Mouse (Mus musculus): ENCODE data around the gene Terf2. TPM values are rescaled to one million over a fixed set of nuclear protein-coding genes. Genes with fewer than 3 reads are reported as not detected.

The Terf2 gene
- 34.8 TPM for polyA plus RNA-seq (2015; fragmentation: Illumina TruSeq; extraction: RNeasy Lipid Tissue Mini Kit (QIAGEN cat#74804); ENCODE audit: low read depth, low replicate concordance)

GRCm38 (mm10) chr8:107096366-107097036 lies at the start of gene Terf2:
Gene Terf2 (minus strand): TSS chr8:107096547.

GRCm38 (mm10) chr8:107065511-107066496 lies 30.5 kb downstream of the Terf2 start, which contains the start of gene Tmed6:
Gene Tmed6 (minus strand): TSS chr8:107065644.

GRCm38 (mm10) chr8:107056076-107056972 lies 40.0 kb downstream of the Terf2 start, which contains the start of the genes Cog8 and Nip7:
Gene Cog8 (minus strand): TSS chr8:107056689.
Gene Nip7 (plus strand): TSS chr8:107056877.

DNA sequence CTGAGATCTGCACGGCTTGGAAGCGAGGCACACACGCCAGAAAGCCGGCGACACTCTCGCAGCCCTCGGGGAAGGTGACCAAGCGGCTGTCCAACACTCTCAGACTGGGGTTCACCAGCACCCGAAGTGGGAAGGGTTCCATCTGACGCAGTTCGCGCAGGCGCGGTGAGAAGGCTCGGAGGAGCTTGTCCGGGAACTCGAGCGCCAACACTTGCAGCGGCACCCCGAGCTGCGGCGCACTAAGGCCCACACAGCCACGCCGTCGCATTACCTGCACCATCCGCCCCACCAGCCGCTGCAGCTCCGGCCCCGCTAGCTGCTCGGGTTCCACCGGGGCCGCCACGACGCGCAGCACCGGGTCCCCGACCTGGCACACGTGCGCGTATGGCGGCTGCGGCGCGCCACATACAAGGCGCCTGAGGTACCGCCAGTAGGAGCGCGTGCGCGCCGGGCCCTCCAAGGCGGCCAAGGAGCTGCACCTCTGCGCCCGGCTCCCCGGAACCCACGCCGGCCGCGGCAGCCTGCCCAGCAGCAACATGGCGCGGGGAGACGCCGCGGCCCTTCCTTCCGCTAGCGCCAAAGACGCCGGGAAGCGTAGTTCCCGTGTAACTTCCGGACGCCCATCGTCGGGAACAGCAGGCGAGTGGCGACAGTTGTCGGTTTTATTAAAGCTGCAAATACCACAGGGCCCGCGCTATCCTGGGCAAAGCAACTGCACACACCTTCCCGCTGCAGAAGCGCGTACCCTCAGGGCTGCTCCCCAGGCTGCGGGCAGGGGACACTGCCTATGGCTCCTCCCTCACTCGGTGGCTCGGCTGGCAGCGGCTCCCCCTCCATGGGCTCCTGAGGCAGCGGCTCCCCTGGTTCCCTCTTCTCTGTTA lies 48.0 kb downstream of the Terf2 start, which contains the start of gene Pdf:
Pdf (minus strand) TSS at position 554 of the 881 bp plus-strand sequence.

DNA sequence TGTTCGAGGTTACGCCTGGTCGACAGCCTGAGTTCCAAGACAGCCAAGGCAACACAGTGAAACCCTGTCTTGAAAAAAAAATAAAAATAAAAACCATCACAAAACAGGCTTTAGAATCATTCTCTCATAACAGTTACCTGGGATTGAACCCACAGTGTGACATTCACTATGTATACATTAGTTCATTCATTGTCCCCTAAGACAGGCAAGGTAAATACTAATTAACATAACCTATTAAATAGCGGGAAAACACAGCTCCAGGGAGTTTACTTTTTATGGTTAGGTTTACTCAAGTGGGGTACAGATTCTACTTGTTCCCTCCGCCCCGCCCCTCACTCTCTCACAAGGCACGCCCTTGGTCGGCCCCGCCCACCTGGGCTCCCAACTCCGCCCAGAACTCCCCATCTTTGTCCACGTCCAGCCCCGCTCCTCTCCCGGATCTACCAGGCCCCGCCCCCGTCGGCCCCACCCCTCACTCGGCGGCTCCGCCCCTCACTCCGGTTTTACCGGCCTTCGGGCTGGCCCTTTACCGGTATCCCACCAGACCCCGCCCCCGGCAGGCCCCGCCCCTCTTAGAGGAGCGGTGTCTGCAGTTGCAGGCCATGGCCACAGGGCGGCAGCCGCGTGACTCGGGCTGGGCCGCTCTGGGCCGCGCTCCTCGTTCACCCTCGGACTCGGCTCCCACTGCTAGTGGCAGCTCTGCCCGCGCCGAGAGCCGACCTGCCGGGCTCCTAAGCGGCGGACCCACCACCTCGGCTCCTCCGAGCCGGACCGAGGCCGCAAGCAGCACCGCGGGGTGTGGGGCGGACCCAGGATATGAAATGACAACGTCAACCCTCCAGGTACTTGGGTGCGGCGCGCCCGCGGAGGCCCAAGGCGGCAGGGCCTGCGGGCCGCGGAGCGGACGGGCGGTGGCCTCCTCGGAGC lies 65.4 kb downstream of the Terf2 start, which contains the start of gene Vps4a:
Vps4a (plus strand) TSS at position 573 of the 927 bp plus-strand sequence.

Other genes with a start within 250 kb of the Terf2 start
- gene Has3, start 226.3 kb downstream of the Terf2 start, polyA plus RNA-seq (2015; fragmentation: Illumina TruSeq; extraction: RNeasy Lipid Tissue Mini Kit (QIAGEN cat#74804); ENCODE audit: low read depth, low replicate concordance), result 1.2 TPM
- gene Utp4, start 202.9 kb downstream of the Terf2 start, polyA plus RNA-seq (2015; fragmentation: Illumina TruSeq; extraction: RNeasy Lipid Tissue Mini Kit (QIAGEN cat#74804); ENCODE audit: low read depth, low replicate concordance), result 26.7 TPM
- gene Sntb2, start 160.8 kb downstream of the Terf2 start, polyA plus RNA-seq (2015; fragmentation: Illumina TruSeq; extraction: RNeasy Lipid Tissue Mini Kit (QIAGEN cat#74804); ENCODE audit: low read depth, low replicate concordance), result 7.2 TPM
- 124 TPM for gene Vps4a, start 65.3 kb downstream of the Terf2 start, polyA plus RNA-seq (2015; fragmentation: Illumina TruSeq; extraction: RNeasy Lipid Tissue Mini Kit (QIAGEN cat#74804); ENCODE audit: low read depth, low replicate concordance)
- gene Pdf, start 47.9 kb downstream of the Terf2 start, polyA plus RNA-seq (2015; fragmentation: Illumina TruSeq; extraction: RNeasy Lipid Tissue Mini Kit (QIAGEN cat#74804); ENCODE audit: low read depth, low replicate concordance), result 34.1 TPM
- gene Cog8, start 39.9 kb downstream of the Terf2 start, polyA plus RNA-seq (2015; fragmentation: Illumina TruSeq; extraction: RNeasy Lipid Tissue Mini Kit (QIAGEN cat#74804); ENCODE audit: low read depth, low replicate concordance), result 27.1 TPM
- gene Nip7, start 39.7 kb downstream of the Terf2 start, polyA plus RNA-seq (2015; fragmentation: Illumina TruSeq; extraction: RNeasy Lipid Tissue Mini Kit (QIAGEN cat#74804); ENCODE audit: low read depth, low replicate concordance), result 45.9 TPM
- gene Tmed6, start 30.9 kb downstream of the Terf2 start, polyA plus RNA-seq (2015; fragmentation: Illumina TruSeq; extraction: RNeasy Lipid Tissue Mini Kit (QIAGEN cat#74804); ENCODE audit: low read depth, low replicate concordance), result not detected
- gene Cyb5b, start 54.1 kb upstream of the Terf2 start, polyA plus RNA-seq (2015; fragmentation: Illumina TruSeq; extraction: RNeasy Lipid Tissue Mini Kit (QIAGEN cat#74804); ENCODE audit: low read depth, low replicate concordance), result 93.6 TPM
- 27.3 TPM for gene Nfat5, start 196.9 kb upstream of the Terf2 start, polyA plus RNA-seq (2015; fragmentation: Illumina TruSeq; extraction: RNeasy Lipid Tissue Mini Kit (QIAGEN cat#74804); ENCODE audit: low read depth, low replicate concordance)

All from brain, adult 10 weeks (tissue).